Mouse (Mus musculus) left cerebral cortex, postnatal 4 days (tissue): Measurements from ENCODE around the gene Lama2. TPM values are rescaled to one million over a fixed set of nuclear protein-coding genes. Genes with fewer than 3 reads are reported as not detected.
"Not testable (repeated sequence)": the region's sequence is repeated elsewhere in the genome, so short reads cannot be mapped to it uniquely, and the experiment has no call there.

ENCODE experiments used
- DNase-seq: peaks from one replicate; pipeline ENCODE4 v3.0.0-alpha.2; 2022
- intact Hi-C: fragments of 180-260 bp; cut with DNase I; formaldehyde crosslinking; loops from one replicate; pipeline ENCODE4 v1.15.1; 2025
- total RNA-seq, 2 experiments: library from RNA; stranded (reverse); gene quantifications; 2 replicates each; pipeline ENCODE4 v1.2.3; 2021

The Lama2 gene
- total RNA-seq, 2 experiments from 2014 or later = 12.3 to 15.2 TPM

- intact Hi-C loops = no loop called here
- DNase-seq = no peak
Observed at GRCm38 (mm10) chr10:26949667-26950066, 669.9 kb downstream of the Lama2 start.

GRCm38 (mm10) chr10:26948331-26948730 lies 671.2 kb downstream of the Lama2 start:
- intact Hi-C loops = no loop called here
- no peak for DNase-seq

GRCm38 (mm10) chr10:26939549-26939948 lies 680.0 kb downstream of the Lama2 start:
- no peak for DNase-seq
- intact Hi-C loops = no loop called here

- DNase-seq, intact Hi-C loops: not testable (repeated sequence)
Observed at GRCm38 (mm10) chr10:26938464-26938863, 681.1 kb downstream of the Lama2 start.

GRCm38 (mm10) chr10:26936056-26936455 lies 683.5 kb downstream of the Lama2 start:
- DNase-seq, intact Hi-C loops: not testable (repeated sequence)
